Mouse (Mus musculus) midbrain, embryonic 12.5 days (tissue): Measurements from ENCODE around the gene Specc1. TPM values are rescaled to one million over a fixed set of nuclear protein-coding genes. Genes with fewer than 3 reads are reported as not detected.

Experiments
- ATAC-seq: fragments of 200-750 bp; cut with Nextera tagmentation; 2 replicates; pipeline ENCODE4 v1.8.0; 2017; ENCODE audit warnings: low read depth, moderate TSS enrichment, moderate library complexity; ENCODE audit not compliant: low FRiP score
- H3K27ac ChIP-seq: fragments of 300-500 bp; sonication (generic); replicated peaks from 2 replicates; pipeline ENCODE4 v1.5.1; 2016; ENCODE audit warnings: mild to moderate bottlenecking
- H3K27me3 ChIP-seq: fragments of 300-500 bp; sonication (generic); 2 replicates; pipeline ENCODE4 v1.6.1; 2016; ENCODE audit warnings: mild to moderate bottlenecking
- H3K36me3 ChIP-seq: fragments of 300-500 bp; sonication (generic); 2 replicates; pipeline ENCODE4 v1.6.1; 2016
- H3K4me1 ChIP-seq: fragments of 300-500 bp; sonication (generic); 2 replicates; pipeline ENCODE4 v1.6.1; 2016
- H3K4me2 ChIP-seq: fragments of 300-500 bp; sonication (generic); replicated peaks from 2 replicates; pipeline ENCODE4 v1.6.1; 2016; ENCODE audit warnings: mild to moderate bottlenecking, moderate library complexity
- H3K4me3 ChIP-seq: fragments of 300-500 bp; sonication (generic); 2 replicates; pipeline ENCODE4 v1.5.1; 2016; ENCODE audit warnings: mild to moderate bottlenecking
- H3K9ac ChIP-seq: fragments of 300-500 bp; sonication (generic); replicated peaks from 2 replicates; pipeline ENCODE4 v1.6.1; 2016; ENCODE audit warnings: mild to moderate bottlenecking, moderate library complexity
- H3K9me3 ChIP-seq: fragments of 300-500 bp; sonication (generic); 2 replicates; pipeline ENCODE4 v1.6.1; 2016; ENCODE audit warnings: mild to moderate bottlenecking
- WGBS: fragments of 180-500 bp; shearing (Covaris S2); methylation state at CpG from one replicate; pipeline ENCODE4 v1.1.7; 2016; 5-methylcytosine and 5-hydroxymethylcytosine counted together
- polyA plus RNA-seq: library from polyadenylated mRNA; unstranded; fragments of >200 nt; fragmentation: Nextera tagmentation; extraction: Ambion mirVana; gene quantifications from 2 replicates; pipeline ENCODE4 v1.2.1, GENCODE M21; 2016

The Specc1 gene
- polyA plus RNA-seq, 1 experiment from 2014 or later, result 16.6 TPM

- H3K36me3 ChIP-seq, result no peaks in the 10 kb centered on the region
- H3K27ac ChIP-seq, result no peak overlapping the region
- H3K4me2 ChIP-seq, result no peak overlapping the region
- H3K9me3 ChIP-seq, result no peaks in the 10 kb centered on the region
- H3K9ac ChIP-seq, result no peak overlapping the region
- peaks cover 7% of the 10 kb centered on the region; the same call in 1 of the 2 replicates for H3K4me1 ChIP-seq
- no peaks in the 10 kb centered on the region for H3K27me3 ChIP-seq
- no peak for ATAC-seq
- WGBS, result 93% methylated on average over 3 of the region's 3 CpGs
- no peak overlapping the region for H3K4me3 ChIP-seq
Observed at GRCm38 (mm10) chr11:62164357-62164756, 207.8 kb downstream of the Specc1 start.

GRCm38 (mm10) chr11:62166503-62166902 lies 209.9 kb downstream of the Specc1 start:
- 79% methylated on average over 3 of the region's 3 CpGs for WGBS
- Histone ChIP-seq H3K4me2 (no peak overlapping the region), H3K27me3 (no peaks in the 10 kb centered on the region), H3K36me3 (peaks cover 13% of the 10 kb centered on the region), H3K9ac (no peak overlapping the region), H3K4me3 (no peak overlapping the region), H3K27ac (no peak overlapping the region), H3K9me3 (0 out of 2 replicates have a peak, but pooled peaks cover 4% of the 10 kb centered on the region), H3K4me1 (peaks cover 7% of the 10 kb centered on the region; the same call in 1 of the 2 replicates)
- ATAC-seq, result no peak

GRCm38 (mm10) chr11:62168146-62168545 lies 211.6 kb downstream of the Specc1 start:
- Histone ChIP-seq H3K4me3 (no peak overlapping the region), H3K27ac (no peak overlapping the region), H3K4me1 (peaks cover 7% of the 10 kb centered on the region; the same call in 1 of the 2 replicates), H3K27me3 (no peaks in the 10 kb centered on the region), H3K36me3 (peaks cover 13% of the 10 kb centered on the region), H3K9me3 (0 out of 2 replicates have a peak, but pooled peaks cover 4% of the 10 kb centered on the region), H3K4me2 (no peak overlapping the region), H3K9ac (no peak overlapping the region)
- no peak for ATAC-seq
- WGBS, result 90% methylated on average over 3 of the region's 3 CpGs

DNA sequence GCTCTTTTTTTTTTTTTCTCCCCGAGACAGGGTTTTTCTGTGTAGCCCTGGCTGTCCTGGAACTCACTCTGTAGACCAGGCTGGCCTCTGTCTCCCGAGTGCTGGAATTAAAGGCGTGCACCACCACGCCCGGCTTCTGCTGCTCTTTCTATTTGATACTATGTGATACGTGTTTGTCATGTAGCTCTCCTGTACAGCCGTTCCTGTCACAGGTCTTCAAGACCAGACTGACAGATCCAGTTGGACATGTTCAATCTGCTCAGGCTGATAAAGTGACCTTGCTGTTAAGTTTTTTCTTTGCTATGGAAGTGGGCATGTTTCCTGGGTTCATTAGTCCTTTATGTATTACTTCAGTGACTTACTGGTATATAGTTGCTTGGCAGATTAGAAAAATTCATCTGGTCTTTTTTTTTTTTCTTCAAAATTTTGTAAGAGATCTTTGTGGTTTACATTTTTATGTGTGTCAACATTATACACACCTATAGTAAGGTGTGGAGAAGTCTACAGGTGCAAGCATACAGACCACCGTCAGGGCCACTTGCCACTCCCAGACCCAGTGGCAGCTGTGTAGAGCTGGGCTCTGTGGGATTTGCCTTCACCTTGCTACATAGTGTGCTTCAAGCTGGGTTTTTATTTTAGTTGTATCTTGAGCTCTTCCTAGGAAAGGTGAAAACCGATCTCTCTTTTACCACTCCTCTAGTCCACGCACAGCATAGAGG lies 221.0 kb downstream of the Specc1 start:
- H3K27me3 ChIP-seq, result no peaks in the 10 kb centered on the region
- no peak for ATAC-seq
- H3K4me2 ChIP-seq, result no peak overlapping the region
- no peak overlapping the region for H3K9ac ChIP-seq
- no peaks in the 10 kb centered on the region for H3K9me3 ChIP-seq
- no peak overlapping the region for H3K27ac ChIP-seq
- 91% methylated on average over 10 of the region's 10 CpGs for WGBS
- no peaks in the 10 kb centered on the region for H3K4me1 ChIP-seq
- H3K36me3 ChIP-seq, result peaks cover 7% of the 10 kb centered on the region; the same call in 1 of the 2 replicates
- no peak overlapping the region for H3K4me3 ChIP-seq

- Histone ChIP-seq H3K36me3 (peaks cover 7% of the 10 kb centered on the region; the same call in 1 of the 2 replicates), H3K27me3 (no peaks in the 10 kb centered on the region), H3K9ac (no peak overlapping the region), H3K27ac (no peak overlapping the region), H3K9me3 (no peaks in the 10 kb centered on the region), H3K4me3 (no peak overlapping the region), H3K4me1 (no peaks in the 10 kb centered on the region), H3K4me2 (no peak overlapping the region)
- no peak for ATAC-seq
- 91% methylated on average over 6 of the region's 6 CpGs for WGBS
Observed at GRCm38 (mm10) chr11:62180791-62181190, 224.2 kb downstream of the Specc1 start.

DNA sequence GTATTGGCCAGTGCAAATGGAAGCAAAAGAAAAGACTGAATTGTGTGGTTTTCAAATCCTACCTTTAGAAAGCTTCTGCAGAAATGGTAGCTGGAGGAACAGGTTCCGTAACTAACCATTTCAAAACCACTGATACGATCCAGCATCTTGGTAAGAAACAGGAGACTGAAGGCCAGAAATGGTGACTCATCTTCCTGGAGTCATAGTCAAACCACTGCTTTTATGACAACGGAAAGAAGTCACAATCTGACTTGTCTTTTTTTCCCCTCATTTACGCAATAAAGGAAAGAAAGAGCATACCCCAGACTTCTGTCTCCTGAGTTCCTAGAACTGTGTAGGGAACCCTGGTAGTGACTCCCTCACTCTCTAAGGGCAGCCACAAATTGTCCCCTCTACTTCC lies 228.3 kb downstream of the Specc1 start:
- Histone ChIP-seq H3K9ac (no peak overlapping the region), H3K4me2 (no peak overlapping the region), H3K36me3 (peaks cover 7% of the 10 kb centered on the region; the same call in 1 of the 2 replicates), H3K4me1 (no peaks in the 10 kb centered on the region), H3K27ac (no peak overlapping the region), H3K4me3 (no peak overlapping the region), H3K27me3 (no peaks in the 10 kb centered on the region), H3K9me3 (no peaks in the 10 kb centered on the region)
- ATAC-seq, result no peak
- 96% methylated on average over 4 of the region's 4 CpGs for WGBS

DNA sequence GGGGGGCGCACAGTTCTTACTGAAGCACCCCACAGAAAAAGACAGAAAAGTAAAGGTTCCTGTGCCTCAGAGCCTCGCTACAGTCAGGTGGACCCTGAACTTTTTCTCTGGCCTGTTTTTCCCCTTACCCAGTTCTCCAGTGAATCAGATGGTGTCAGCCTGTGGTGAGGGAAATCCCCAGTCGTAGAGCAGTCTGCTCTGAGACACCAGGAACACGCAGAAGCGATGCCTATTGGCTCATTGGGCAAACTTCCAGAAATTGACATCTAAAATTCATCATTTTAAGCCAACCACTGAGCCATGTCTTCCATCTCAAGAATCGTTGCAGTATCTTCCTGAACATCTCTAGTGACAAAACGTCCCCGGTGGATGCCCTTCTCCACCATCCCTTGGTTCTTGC lies 230.5 kb downstream of the Specc1 start:
- H3K27me3 ChIP-seq, result no peaks in the 10 kb centered on the region
- H3K4me1 ChIP-seq, result no peaks in the 10 kb centered on the region
- no peak overlapping the region for H3K4me2 ChIP-seq
- no peak overlapping the region for H3K4me3 ChIP-seq
- no peak overlapping the region for H3K9ac ChIP-seq
- H3K9me3 ChIP-seq, result 0 out of 2 replicates have a peak, but pooled peaks cover 3% of the 10 kb centered on the region
- H3K27ac ChIP-seq, result no peak overlapping the region
- ATAC-seq, result no peak
- no peaks in the 10 kb centered on the region for H3K36me3 ChIP-seq
- 95% methylated on average over 8 of the region's 8 CpGs for WGBS

DNA sequence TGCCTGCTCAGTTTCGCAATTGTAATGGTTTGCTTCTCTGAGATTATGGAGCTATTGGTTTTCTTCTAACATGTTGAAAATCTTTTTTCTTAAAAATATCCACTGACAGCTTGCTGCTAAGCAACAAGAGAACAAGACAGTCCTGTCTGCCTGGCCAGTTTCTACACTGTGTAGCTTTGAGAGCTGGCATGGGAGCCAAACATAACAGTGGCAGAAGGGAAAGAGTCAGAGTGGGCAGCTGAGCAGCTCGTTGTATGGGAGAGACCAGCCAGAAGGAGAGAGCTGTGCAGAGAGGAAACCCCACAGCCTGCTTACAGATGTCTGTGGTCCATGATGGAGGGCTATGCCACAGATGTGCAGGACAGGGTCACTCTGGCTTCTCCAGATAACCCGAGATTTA lies 235.5 kb downstream of the Specc1 start:
- Histone ChIP-seq H3K9me3 (0 out of 2 replicates have a peak, but pooled peaks cover 3% of the 10 kb centered on the region), H3K9ac (no peak overlapping the region), H3K27me3 (no peaks in the 10 kb centered on the region), H3K27ac (no peak overlapping the region), H3K4me1 (no peaks in the 10 kb centered on the region), H3K4me2 (no peak overlapping the region), H3K4me3 (no peak overlapping the region), H3K36me3 (no peaks in the 10 kb centered on the region)
- 82% methylated on average over 3 of the region's 3 CpGs for WGBS
- ATAC-seq, result no peak

- no peak for ATAC-seq
- WGBS, result 87% methylated on average over 3 of the region's 3 CpGs
Observed at GRCm38 (mm10) chr11:62193116-62193515, 236.6 kb downstream of the Specc1 start.

DNA sequence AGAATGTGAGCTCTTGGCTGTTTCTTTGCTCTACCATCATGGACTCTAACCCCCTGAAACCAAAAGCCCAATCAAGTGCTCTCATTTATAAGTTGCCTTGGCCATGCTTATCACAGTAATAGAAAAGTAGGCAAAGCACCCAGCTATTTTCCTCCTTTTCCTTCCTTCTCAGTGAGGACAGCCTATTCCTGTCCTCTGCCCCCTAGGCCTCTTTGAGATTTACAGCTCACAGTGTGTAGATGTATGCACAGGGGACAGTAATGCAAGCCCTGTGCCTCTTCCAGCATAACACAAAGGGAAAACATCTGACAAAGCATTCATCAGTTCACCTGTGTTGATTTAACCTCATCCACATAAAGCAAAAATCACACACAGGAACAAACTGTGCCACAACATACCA lies 237.7 kb downstream of the Specc1 start:
- Histone ChIP-seq H3K9me3 (0 out of 2 replicates have a peak, but pooled peaks cover 3% of the 10 kb centered on the region), H3K4me1 (no peaks in the 10 kb centered on the region), H3K4me2 (no peak overlapping the region), H3K27me3 (no peaks in the 10 kb centered on the region), H3K36me3 (no peaks in the 10 kb centered on the region), H3K27ac (no peak overlapping the region), H3K9ac (no peak overlapping the region), H3K4me3 (no peak overlapping the region)
- no peak for ATAC-seq

More at GRCm38 (mm10) chr11:62193116-62193515, 236.6 kb downstream of the Specc1 start:
- H3K9me3 ChIP-seq, result 0 out of 2 replicates have a peak, but pooled peaks cover 3% of the 10 kb centered on the region
- no peak overlapping the region for H3K4me2 ChIP-seq
- H3K4me3 ChIP-seq, result no peak overlapping the region
- no peaks in the 10 kb centered on the region for H3K4me1 ChIP-seq
- no peak overlapping the region for H3K27ac ChIP-seq
- H3K27me3 ChIP-seq, result no peaks in the 10 kb centered on the region
- H3K36me3 ChIP-seq, result no peaks in the 10 kb centered on the region
- H3K9ac ChIP-seq, result no peak overlapping the region

DNA sequence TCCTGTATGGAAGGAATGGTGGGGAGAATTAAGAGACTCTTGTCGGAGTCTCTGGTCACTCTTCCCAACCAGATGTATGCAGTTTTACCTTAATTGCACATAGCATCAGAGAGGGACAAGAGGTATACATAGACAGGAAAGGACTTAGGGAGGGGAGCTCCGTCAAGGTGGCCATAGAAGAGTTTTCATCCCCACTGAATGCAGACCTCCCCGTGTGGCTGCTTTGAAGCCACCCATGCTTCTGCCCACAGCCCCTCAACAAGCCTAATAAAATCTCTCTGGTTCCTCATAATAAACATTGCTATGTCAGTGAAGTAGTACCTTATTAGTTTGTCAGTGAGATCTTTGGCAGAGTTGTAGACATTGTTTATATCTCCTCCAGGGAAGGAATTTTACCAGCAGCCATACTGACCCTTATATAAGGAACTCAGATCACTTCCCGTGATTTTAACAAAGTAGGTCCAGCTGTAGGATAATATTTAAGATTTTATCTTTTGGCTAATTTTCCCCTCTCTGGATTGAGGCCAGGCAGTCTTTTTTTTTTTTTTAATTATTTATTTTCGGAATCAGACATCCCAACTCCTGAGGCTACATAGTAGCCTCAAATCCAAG lies 244.4 kb downstream of the Specc1 start:
- WGBS, result 86% methylated on average over 5 of the region's 5 CpGs

DNA sequence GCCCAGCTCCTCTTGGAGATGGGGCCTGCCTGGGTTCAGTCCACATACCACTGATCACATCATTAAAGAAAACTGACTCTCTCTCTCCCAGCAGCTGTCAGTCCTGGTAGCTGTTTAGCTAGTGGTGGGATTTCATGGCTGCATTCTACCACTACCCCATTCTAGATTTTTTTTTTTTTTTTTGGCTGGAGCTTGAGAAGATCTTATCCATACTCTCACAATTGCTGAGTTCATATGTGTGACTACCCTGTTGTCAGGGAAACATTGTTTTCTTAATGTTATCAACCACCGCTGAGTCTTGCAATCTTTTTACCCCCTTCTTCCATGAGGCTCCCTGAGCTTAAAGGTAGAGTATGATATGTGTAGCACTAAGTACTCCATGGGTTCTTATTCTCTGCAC lies 246.1 kb downstream of the Specc1 start:
- H3K4me1 ChIP-seq, result no peaks in the 10 kb centered on the region
- no peaks in the 10 kb centered on the region for H3K27me3 ChIP-seq
- no peak for ATAC-seq
- H3K4me2 ChIP-seq, result no peak overlapping the region
- WGBS, result 92% methylated on average over 1 of the region's 1 CpGs
- no peak overlapping the region for H3K4me3 ChIP-seq
- H3K27ac ChIP-seq, result no peak overlapping the region
- H3K9me3 ChIP-seq, result no peaks in the 10 kb centered on the region
- H3K9ac ChIP-seq, result no peak overlapping the region
- 0 out of 2 replicates have a peak, but pooled peaks cover 5% of the 10 kb centered on the region for H3K36me3 ChIP-seq

More for the DNA sequence above, 244.4 kb downstream of the Specc1 start:
- no peak for ATAC-seq
- Histone ChIP-seq H3K9ac (no peak overlapping the region), H3K36me3 (0 out of 2 replicates have a peak, but pooled peaks cover 5% of the 10 kb centered on the region), H3K9me3 (no peaks in the 10 kb centered on the region), H3K4me3 (no peak overlapping the region), H3K4me2 (no peak overlapping the region), H3K4me1 (no peaks in the 10 kb centered on the region), H3K27me3 (no peaks in the 10 kb centered on the region), H3K27ac (no peak overlapping the region)
